Mouse (Mus musculus) liver, adult 2 months (tissue): ENCODE measurements at regions not wholly inside any gene's neighbourhood (a gene's known extent, or its start where the extent isn't known, plus 50 kb on each side); places are given as distances from the start of the nearest gene placed in this dataset.

Experiments
- CTCF ChIP-seq: fragments of 200-500 bp; IDR thresholded peaks from 2 replicates; pipeline ENCODE4 v1.5.1; 2011; ENCODE audit warnings: low read depth, low read length, control low read depth
- POLR2A ChIP-seq: fragments of 200-500 bp; IDR thresholded peaks from 2 replicates; pipeline ENCODE4 v1.6.1; 2011; ENCODE audit warnings: low read length, control low read depth; ENCODE audit not compliant: insufficient read depth; ENCODE audit errors: extremely low read depth

DNA sequence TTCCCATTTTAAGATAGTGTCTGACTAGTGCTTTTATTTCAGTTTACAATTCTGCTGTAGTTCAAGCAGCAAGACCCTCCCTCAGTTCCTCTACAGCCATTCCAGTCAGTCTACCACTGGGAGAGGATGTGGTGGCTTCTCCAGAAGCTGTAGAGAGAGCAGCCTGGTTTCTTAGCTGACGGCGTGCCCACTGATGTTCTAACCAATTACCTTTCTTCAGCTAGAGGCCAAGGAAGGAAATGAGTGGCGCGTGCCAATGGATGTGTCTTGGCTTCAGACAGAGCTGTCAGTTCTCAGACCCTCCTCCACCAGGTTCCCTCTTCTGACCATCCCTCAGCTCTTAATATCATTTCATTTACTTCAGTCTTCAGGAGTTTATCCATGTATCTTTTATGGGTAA, 264.7 kb upstream of the Smim15 start:
- TF ChIP-seq POLR2A: no peak
- no peak for TF ChIP-seq CTCF
